In genomic region chr14:16229395-16229794, GRCm38 (mm10) we compare ENCODE assay signal across 11 mouse cellular contexts.
"Had no signal": no experiment of that assay in that cellular context is flagged by ENCODE, and none has a peak within 500 bp of the region (broad histone marks: within the 10 kb centered on the region; RNA-seq: fewer than 3 reads in every experiment).

No protein-coding gene starts in this region.

- H3K9ac ChIP-seq: liver, embryonic 15.5 days; midbrain, embryonic 13.5 days had no signal

- H3K36me3 ChIP-seq: limb, embryonic 10.5 days; liver, embryonic 15.5 days; midbrain, embryonic 13.5 days had no signal

- H3K4me2 ChIP-seq: liver, embryonic 11.5 days; liver, embryonic 15.5 days; midbrain, embryonic 13.5 days had no signal

- H3K4me3 ChIP-seq: left cerebral cortex, adult 2 months; limb, embryonic 10.5 days; liver, embryonic 15.5 days; midbrain, embryonic 13.5 days had no signal

- ATAC-seq: lung, postnatal 0 days; midbrain, embryonic 13.5 days had no signal

- H3K27ac ChIP-seq: left cerebral cortex, adult 2 months; limb, embryonic 10.5 days; liver, embryonic 15.5 days; midbrain, embryonic 13.5 days; stomach, postnatal 0 days had no signal

- H3K27me3 ChIP-seq: liver, embryonic 15.5 days; midbrain, embryonic 13.5 days had no signal

- H3K4me1 ChIP-seq: limb, embryonic 10.5 days; liver, embryonic 15.5 days; midbrain, embryonic 13.5 days had no signal

- H3K9me3 ChIP-seq: limb, embryonic 10.5 days; liver, embryonic 15.5 days; midbrain, embryonic 13.5 days had no signal

- DNase-seq: kidney, adult 8-10 months; kidney, postnatal 25 days; lung, adult 2 months; lung, postnatal 36 days had no signal
